Mouse (Mus musculus): ENCODE measurements around the gene Crim1. TPM values are rescaled to one million over a fixed set of nuclear protein-coding genes. Genes with fewer than 3 reads are reported as not detected.

Gene Crim1
- polyA plus RNA-seq, 1 experiment, result 31.0 TPM

DNA sequence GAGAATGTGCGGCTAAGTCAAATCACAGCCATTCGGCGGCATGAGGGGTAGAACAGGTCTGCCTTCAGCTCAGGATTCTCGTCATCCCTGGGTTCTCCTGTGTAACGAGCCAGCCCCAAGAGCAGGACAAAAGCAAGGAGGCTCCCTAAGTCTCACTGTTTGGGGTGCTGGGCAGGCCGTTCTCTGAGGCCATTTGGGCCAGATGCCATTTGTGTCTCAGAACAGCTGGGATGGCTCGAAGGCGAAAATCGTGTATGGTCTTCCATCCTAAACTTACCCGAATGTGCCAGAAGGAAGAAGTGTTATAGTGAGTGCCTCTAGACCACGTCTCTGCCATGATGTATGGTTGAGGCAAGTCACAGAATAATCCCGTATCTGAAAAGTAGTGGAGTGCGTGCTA lies 86.0 kb downstream of the Crim1 start:
- no peak for DNase-seq (ENCODE audit: low spot score)

DNA sequence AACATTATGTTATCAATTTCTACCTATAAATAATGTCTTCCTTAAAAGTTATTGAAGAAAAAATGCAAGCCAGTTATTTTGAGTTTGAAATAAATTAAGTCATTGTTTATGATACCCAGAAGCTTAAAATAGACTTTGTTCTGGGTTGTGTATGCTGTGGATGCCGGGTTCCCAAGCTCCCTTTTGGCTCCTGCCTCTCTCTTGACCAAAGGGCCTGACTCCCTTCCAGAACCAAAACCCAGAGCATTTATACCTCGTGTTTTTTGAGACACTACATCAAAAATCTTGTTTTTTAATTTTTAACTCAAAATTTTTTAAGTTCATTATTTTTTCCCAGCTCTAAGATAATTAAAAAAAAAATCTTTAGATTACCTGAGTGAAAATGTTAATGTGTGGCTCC lies 87.3 kb downstream of the Crim1 start:
- DNase-seq (ENCODE audit: low spot score), result no peak

DNA sequence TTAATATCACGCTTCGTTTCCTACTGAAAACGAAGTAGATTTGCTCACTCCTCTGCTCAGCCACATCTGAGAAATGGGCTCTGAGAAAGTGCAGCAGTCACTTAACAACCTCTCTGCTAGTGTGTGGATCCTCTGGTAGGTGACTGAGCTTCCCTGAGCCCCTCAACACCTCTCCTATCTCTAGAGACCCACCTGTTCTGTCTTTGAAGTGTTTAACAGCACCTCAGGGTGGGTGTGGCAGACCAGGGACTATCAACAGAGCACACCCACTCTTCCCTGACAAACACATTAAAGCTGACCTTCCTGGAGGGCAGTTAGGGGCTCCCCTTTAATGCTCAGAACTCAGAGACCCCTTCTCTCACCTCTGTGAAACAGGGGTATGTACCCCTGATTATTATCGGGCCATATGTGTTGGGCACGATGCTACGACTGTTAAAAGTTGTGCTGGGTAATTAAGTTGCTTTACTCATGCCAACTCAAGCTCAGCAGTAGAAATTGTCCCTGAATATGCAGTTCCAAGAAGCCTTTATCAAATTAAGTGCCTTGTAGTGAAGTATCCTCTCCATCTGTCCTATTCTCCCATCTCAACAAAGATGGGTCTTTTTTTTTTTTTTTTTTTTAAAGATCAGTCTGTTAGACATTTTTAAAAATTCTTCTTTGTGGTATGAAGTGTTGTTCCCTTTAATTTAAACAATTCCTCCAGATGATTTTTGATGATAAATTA lies 90.3 kb downstream of the Crim1 start:
- DNase-seq (ENCODE audit: low spot score), result no peak

DNA sequence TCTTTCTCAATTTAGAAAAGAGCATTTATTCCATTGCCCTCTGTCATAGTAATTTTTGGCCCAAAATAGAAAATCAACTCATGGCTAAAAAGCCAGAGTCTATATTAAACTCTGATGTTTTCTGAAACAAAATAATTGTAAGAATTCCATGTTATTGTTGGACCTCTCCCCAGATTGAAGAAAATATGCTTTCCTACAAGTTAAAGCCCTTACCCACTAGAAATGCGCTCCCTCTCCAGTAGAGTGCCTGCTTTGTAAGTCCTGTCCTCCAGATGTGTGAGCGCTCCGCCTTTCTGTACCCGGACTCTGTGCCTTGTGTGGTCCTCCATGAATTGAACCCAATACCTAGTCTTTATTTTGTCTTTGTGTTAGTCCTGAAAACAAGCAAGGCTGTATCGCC lies 91.0 kb downstream of the Crim1 start:
- no peak for DNase-seq (ENCODE audit: low spot score)

DNA sequence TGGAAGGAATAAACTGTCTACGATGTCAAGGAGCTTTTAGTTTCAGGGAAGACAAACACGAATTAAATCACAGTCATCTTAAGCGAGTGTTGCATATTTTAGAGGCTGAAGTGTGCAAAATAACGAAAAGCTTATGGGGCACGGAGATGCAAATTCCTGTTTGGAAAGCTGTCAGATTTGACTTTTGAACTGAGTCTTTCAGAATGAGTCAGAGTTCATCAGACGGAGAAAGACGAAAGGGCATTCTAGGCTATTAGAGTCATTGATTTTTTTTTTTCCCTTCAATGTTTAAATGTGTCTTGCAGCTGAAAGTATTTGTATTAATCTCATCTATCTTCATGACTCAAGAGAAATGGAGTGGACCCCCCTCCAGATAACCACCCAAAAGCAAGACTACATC lies 92.3 kb downstream of the Crim1 start:
- no peak for DNase-seq (ENCODE audit: low spot score)

DNA sequence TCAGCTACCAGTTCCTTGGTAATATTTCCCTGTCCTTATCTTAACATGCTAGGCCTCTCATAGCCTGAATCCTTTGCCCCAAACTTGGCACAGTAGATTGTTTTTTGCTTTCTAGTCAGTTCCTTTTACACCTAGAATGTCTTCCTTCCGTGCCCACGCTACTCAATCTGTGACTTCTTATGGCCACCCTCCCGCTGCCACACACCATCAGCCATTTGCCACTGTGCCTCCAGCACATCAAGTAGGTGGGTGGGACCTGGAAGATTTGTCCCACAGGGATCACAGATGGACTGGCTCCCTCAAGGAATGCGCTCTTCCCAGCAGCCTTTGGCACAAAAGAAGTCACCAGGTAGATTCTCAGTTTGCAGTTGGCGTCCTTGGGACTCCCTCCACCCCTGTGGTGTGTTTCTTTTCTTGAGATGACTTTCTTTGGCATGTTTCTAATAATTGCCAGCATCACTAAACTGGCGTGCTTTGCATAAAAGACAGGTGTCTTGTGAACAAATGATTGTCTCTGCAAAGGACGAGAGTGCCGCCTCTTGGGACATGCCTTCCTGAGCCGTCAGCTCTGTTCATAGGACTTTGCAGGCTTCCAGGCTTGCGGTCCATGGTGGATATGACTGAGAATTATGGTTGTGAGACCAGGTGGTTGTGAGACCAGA lies 92.9 kb downstream of the Crim1 start:
- no peak for DNase-seq (ENCODE audit: low spot score)

DNA sequence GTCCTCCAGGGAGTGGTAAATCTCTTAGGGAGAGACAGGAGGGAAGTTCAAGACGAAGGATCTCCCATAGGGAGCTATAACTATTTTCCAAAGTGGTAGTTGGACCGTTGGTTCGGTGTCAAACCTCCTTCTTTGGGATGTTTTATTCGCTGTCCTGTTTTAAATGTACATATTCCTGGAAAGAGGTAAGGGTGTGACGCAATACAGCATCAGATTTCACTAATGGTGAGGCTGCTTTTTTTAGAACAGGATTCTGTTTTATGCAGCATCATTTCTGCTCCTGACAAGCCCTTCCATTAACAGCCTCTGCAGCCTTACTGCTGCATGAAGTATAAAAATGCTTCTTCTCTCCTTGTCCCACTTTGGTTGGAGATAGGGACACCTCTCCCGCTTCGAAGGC lies 95.9 kb downstream of the Crim1 start:
- DNase-seq (ENCODE audit: low spot score), result no peak

DNA sequence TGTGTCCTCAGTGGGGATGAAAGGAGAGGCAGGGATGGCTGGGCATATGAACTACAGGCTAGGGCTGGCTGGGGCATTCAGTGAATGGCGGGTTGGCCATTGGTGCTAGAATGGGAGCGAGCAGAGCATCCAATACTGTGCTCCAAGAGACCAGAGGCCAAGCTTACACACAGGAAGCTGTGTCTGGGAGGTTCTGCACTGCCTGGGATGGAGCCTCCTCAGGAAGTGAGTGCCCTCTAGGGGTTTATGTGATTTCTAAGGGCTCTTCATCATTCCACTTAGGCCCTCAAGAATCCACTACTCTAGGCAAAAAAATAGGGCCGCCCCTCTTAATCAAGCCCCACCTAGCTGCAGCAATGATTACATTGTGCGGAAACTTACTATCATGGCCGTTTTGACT lies 98.1 kb downstream of the Crim1 start:
- DNase-seq (ENCODE audit: low spot score), result no peak

DNA sequence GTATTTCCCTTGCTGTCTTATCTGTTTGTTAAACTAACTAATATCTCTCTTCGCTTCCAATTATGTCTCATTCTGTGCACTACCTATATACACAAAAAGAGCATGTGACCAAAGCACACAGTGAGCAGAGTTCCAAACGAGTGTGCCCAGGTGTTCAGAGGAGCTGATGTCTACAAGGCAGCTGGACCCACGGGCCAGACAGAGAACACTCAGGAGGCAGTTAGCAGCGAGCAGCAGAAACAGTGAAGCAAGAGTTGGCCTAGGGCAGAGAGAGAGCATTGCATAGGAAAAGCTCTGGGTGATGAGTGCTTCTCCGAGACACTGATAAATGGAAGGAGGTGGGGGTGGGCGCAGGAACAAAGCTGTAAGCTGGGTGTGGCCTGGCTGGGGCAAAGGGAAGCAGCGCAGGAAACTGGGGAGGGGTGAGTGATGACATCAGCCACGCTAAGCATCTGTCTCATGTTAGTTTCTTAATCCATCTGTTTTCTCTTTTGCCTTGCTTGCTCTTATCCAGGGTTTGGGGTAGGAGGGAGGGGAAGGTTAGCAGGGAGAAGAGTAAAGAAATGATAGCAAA lies 99.0 kb downstream of the Crim1 start:
- DNase-seq (ENCODE audit: low spot score), result no peak

DNA sequence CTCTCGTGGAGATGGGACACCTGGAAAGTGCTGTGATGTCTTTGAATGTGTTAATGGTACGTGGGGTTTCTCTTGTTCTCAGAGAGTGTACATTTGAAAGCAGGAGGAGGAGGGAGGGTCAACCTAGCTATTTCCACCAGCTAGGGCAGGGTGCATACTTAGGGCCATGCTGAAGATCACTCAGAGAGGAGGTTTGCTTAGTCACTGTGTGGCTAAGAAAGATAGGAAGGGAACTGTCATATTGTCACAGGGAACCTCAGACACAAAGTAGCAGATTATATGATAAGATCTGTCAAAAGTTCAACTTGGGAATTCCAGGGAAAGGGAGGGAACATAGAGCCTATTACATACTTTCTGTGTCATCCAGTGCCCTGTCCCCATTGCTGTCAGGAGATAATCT lies 103.0 kb downstream of the Crim1 start:
- no peak for DNase-seq (ENCODE audit: low spot score)

DNA sequence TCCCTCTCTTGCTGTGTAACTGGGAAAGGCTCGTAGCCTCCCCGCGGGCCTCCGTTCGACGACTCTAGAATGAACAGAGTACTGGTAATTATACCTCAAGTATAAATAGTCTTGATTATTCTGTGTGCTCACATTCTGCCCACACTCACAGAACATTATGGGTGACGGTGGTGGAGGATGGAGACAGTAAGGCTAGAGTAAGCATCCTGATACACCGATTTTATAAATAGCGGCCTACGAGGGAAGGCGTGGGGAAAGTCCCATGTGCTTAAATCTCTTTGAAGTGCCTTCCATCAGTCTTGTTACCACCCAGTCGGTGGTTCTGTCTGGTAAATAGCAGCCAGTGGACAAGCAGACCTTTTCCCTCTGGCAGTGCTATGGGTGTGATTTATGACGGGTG lies 104.0 kb downstream of the Crim1 start:
- no peak for DNase-seq (ENCODE audit: low spot score)

DNA sequence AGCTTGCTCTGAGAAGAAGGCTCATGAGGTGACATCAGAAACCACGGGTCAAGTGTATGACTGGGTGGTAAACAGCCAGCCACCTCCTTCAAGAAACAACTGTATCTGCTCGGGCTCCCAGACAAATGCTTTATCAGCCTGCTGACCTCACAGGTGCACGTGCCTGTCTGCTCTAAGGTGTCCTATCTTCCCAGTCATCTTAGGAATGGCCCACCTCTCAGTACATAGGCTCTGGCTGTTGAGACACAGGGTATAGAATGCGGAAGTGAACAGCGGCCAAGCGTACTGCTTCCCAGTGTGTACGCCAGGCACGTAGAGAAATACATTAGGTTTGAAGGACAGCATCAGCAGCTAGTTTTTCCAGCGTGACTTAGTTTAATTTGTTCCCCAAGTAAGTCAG lies 106.4 kb downstream of the Crim1 start:
- DNase-seq (ENCODE audit: low spot score), result no peak

DNA sequence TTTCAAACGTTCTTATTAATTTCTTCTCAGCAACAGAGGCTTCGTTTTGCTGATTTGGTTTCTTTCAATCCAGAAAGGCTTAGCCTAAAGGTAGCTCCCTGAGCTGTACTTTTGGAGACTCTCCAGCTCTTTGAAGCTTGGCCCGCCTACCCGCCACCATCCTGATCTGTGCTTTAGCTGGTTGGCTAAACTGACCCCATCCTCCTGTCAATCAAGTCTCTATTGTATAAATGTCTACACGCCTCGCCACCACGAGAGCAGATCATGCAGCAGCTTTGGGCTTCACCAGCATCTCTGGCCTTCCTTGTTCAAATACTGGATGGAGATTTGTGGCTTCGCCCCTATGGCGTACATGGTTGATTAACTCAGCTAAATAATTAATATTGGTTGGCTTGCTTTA lies 108.2 kb downstream of the Crim1 start:
- no peak for DNase-seq (ENCODE audit: low spot score)

DNA sequence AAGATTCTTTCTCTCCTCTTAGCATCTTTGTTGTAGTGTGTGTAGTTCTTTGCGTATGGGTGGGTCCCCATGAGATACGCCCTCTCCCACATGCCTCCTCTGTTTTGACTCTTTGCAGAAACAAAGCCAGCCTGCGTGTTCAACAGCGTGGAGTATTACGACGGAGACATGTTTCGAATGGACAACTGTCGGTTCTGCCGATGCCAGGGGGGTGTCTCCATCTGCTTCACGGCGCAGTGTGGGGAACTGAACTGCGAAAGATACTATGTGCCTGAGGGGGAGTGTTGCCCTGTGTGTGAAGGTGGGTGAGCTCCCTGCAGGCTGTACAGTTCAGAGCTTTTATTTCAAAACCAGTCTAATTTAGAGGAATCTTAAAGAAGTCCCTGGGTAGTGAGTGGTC lies 113.0 kb downstream of the Crim1 start:
- no peak for DNase-seq (ENCODE audit: low spot score)

DNA sequence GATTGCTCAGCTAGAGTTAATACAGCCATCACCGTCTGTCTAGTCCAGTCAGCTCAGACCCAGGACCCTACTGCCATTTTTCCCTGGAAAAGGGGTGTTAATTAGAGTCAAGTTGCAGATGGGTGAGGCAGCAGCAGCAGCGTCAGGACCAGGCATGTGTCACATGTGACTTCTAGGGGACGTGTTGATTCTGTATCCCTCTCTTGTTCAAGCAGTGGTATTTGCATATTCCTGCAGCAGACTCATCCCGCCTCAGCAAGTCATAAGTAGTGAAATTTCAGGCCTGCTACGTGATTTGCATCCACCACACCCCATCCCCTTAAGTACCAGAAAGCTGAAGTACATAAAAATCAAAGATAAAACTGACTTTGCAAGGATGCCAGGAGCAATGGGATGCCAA lies 113.6 kb downstream of the Crim1 start:
- no peak for DNase-seq (ENCODE audit: low spot score)

DNA sequence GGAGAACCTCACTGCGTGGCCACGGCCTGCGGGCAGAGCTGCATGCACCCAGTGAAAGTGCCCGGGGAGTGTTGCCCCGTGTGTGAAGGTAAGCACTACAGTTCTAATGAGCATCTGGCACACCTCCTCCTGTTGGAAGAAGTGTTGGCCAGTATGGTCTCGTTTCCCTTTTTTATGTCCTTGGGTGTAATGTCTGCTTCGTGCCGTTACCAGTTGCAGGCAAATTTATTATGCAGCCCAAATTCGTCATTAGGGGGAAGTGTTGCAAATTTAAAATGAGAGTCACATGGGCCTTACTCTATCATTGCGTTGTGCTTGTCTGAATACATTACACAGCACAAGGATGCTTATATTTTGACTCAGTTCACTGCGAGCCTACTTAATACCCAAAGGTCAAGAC lies 115.6 kb downstream of the Crim1 start:
- DNase-seq (ENCODE audit: low spot score), result no peak

DNA sequence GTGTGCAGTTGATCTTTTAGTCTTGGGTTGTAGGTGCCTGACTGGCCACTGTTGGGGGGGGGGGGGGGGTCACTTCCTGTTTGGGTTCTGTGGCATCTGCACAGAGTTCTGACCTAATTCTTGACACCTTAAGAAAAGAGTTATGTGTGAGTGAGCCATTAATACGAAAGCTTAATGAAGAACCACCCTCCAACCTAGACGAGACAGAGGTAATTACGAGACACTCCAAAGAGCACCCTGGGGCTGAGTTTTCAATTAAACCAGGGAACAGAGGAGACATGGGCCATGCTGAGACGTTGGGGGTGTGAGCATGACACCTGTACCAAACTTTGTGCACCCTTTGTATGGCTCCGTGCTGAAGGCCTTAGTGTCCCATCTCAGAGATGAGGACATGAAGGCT lies 117.3 kb downstream of the Crim1 start:
- no peak for DNase-seq (ENCODE audit: low spot score)

DNA sequence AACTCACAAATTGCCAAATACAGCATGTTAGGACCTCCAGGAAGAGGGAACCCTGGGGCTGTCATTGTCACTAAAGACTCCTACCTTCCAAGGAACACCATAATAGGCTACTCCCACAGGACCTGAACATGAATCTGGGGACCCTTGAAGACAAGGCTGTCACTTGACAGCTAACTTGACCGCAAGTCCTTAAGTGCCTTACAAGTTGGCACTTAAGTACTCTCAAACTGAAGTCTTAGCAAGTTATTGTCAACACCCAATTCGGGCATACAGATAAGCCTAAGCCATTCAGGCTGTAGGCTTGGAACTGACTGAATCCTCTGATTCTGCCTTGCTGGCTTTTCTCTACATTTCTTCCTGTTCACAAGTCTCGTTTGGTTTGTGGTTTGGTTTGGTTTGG lies 118.8 kb downstream of the Crim1 start:
- DNase-seq (ENCODE audit: low spot score), result no peak

DNA sequence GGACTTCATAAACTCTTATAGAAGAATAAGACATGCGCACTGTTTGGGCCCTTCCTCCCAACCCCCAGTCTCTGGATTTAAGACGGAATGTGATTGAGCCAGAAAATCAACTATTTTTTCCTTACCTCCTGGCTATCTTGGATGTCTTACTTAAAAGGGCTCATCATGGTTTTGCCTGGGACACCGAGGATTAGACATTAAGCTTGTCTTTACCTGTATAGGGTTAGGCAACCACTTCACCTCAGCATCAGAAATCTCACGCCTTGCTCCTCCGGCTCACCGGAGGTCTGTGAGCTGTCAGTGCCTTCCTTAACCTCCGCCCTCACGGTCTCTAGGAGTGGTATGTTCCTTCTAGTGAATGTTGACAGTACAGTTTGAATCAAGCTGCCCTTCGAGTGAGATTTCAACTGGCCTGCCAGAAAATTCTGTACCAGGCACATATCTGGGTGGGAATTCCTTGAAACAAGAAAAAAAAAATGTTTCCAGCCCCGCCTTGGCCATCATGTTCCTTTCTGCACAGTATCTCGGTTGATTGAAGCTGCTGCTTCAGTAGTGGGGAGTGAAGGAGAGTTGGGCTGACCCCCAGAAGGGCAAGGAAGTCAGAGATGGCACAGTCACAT lies 121.3 kb downstream of the Crim1 start:
- no peak for DNase-seq (ENCODE audit: low spot score)

DNA sequence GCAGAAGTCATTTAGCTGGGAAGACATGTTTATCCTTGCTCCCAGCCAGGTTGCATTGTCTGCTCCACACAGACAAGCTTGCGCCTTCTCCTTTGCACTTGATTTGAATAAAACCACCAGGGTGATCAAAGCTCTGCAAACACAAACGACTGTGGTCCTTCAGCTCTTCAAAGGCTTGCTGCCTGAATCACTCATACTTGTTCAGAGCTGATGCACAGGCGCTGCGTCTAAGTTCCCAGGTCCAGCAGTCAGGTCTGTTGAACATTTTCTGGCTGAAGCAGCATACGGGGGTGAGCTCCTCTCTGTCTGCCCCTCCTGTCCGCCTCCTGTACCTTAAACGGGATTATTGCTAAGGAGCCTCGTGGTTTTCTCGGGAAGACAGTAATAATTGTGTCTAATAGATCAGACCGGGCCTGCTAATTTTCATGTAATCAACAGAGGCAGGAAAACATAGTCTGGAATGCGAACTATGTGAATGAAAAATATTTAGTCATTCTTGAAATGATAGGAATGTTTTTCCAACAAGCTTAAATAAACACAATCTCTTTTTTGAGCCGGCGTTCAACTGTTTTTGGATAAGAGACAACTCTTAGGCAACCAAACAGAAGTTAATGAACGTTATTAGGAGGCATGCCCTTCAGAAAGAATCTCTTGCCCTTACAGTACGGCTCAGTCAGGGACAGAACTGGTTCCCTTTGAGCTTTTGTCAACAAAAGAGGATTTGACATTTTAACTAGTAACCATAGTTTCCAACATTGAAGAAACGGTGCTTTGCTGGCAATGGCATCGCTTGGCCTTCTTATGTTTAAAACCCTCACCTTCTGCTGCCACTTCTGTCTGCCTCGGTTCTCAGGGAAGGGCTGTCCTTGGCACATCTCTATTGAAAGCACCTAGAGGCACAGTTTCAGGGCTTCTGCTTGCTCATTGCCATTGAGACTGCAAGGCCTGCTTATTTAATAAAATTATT lies 122.6 kb downstream of the Crim1 start:
- no peak for DNase-seq (ENCODE audit: low spot score)

DNA sequence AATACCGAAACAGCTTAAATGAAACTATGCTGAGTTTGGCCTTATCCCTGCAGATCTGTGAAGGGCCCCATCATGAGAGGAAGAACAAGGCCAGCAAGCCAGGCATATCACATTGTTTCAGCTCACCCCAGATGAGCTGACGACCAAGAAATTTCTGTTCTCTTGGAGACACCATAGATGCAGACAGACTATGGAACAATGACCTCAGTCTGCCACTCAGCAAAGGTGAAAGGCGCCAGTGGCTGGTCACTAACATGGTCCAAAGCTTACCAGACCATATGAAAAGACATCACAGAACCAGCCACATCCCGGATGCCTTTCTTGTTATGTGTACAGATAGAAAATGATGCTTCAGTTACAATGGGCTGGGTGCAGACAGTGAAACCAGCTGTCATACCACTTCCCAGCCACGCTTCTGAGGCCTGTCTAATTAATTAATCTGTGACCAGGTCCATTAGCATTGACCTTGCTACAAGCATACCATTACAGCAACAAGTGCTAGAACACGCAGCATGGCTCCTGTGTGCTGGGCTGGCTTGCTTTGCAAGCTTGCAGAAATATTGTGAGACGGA lies 125.8 kb downstream of the Crim1 start:
- no peak for DNase-seq (ENCODE audit: low spot score)

DNA sequence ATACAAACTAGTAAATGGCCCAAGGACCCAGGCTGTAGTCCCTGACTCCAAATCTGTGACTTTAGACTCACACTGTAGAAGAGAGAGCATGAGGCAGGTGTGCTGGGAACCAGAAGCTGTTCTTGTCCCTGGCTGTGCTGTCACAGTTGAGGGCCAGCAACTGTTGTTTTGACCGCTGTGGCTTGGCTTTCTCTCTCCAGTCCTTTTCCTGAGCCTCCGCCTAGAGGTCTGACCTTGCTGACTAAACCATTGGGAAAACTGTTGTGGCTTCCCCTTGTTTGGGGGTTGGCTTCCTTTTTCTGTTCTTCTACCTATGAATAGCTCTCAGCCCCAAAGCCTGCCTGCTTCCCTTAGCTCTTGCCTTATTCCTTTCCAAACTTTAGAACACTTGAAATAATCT lies 126.3 kb downstream of the Crim1 start:
- DNase-seq (ENCODE audit: low spot score), result no peak
